Mouse (Mus musculus): ENCODE results near the gene Cry2.
"Not testable (repeated sequence)": the region's sequence is repeated elsewhere in the genome, so short reads cannot be mapped to it uniquely, and the experiment has no call there.

Cry2 gene

GRCm38 (mm10) chr2:92433578-92434374, at the start of gene Cry2:
TSS of gene Cry2 (minus strand) at chr2:92434043.
- DNase-seq (ENCODE audit: low spot score in 2 of 2): peak; percentile 96 to 97

DNA sequence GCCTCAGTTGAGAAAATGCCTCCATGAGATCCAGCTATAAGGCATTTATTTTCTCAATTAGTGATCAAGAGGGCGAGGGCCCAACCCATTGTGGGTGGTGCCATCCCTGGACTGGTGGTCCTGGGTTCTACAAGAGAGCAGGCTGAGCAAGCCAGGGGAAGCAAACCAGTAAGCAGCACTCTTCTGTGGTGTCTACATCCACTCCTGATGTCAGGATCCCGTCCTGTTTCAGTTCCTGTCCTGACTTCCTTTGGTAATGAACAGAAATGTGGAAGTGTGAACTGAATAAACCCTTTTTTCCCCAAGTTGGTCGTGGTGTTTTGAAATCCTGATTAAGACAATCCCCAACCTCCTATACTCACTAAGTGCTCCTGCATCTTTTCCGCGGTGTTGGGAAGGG, 49.7 kb upstream of the Cry2 start:
- no peak for DNase-seq (ENCODE audit: low spot score in 2 of 2)

- DNase-seq (ENCODE audit: low spot score in 2 of 2): no peak
Measured at GRCm38 (mm10) chr2:92482551-92482950, 48.7 kb upstream of the Cry2 start.

- DNase-seq (ENCODE audit: low spot score in 2 of 2): no peak
Measured at GRCm38 (mm10) chr2:92478313-92478688, 44.5 kb upstream of the Cry2 start.

DNA sequence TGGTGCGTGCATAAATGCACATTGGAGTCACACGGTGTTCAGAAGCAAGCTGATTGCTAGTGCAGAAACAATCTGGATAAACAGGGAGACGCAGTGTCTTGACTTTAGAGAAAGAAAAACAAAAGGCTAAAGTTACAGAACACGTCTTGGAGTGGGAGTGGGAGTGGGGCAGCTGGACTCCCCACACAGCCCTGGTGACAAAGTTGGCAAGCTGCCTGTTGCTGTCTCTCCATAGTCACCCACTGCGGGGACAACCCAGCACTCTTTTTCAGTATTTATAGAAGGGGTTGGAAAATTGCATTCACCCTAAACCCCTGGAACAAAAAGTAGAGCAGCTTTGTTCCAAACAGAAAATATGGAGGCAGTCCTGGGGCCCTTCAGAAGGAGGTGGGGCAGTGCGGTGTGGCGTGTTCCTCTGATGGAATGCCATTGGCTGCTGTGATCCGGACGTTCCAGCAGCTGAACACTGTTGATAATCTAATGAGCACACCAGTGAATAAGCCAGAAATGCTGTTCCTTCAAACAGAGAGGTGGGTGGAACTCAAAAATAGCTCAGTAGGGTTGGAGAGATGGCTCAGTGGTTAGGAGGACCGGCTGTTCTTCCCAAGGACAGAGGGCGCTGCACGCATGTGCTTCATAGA, 43.9 kb upstream of the Cry2 start:
- DNase-seq (ENCODE audit: low spot score in 2 of 2): no peak

DNA sequence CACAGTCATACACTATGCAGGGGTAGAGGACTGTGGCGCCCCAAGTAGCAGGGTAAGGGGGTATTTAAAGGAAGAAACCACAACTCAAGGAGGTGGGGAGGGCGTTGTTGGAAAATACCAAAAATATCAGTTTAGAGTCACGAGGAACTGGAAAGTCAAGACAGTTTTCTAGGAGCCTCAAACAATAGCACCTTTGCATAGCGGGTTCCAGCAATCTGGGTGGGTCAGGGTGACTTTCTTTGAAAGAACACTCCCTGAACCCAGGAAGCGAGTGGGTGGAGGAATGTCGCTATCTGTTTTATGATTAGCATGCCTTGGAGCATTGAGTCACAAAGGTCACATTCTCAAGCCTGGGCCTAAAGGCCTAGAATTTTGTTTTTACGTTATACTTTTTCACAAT, 42.7 kb upstream of the Cry2 start:
- DNase-seq (ENCODE audit: low spot score in 2 of 2): not testable (repeated sequence)

DNA sequence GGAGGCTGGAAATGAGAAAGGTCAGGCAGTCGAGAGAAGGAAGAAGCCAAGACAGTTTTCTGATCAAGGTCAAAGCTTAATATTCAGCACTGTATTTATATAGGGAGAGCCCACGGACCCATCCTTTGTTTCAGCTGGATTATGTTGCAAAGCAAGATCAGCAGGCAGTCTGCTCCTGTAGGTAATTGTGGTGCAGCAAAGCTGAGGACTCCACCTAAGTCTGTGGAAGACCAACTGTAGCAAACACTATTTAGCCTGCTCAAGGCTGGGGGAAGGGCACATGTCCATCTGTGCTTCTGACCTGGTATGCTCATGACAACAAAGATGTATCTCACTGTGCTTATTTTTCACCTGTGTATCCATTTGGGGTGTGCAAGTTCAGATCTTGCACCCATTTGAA, 41.9 kb upstream of the Cry2 start:
- DNase-seq (ENCODE audit: low spot score in 2 of 2): no peak

DNA sequence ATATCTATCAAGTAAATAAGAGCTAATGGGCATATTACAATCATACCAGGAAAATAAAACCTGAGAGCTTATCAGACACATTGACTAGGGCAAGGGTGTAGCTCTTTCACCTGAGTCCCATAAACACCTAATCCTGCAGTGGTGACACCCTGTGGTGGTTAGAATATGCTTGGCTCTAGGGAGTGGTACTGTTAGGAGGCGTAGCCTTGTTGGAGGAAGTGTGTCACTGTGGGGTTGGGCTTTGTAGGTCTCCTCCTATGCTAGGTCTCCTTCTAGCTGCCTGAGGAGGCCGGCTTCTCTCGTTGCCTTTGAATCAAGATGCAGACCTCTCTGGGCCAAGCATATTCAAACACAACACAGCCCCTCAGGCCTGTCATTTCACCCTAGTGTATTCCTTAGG, 41.1 kb upstream of the Cry2 start:
- no peak for DNase-seq (ENCODE audit: low spot score in 2 of 2)

DNA sequence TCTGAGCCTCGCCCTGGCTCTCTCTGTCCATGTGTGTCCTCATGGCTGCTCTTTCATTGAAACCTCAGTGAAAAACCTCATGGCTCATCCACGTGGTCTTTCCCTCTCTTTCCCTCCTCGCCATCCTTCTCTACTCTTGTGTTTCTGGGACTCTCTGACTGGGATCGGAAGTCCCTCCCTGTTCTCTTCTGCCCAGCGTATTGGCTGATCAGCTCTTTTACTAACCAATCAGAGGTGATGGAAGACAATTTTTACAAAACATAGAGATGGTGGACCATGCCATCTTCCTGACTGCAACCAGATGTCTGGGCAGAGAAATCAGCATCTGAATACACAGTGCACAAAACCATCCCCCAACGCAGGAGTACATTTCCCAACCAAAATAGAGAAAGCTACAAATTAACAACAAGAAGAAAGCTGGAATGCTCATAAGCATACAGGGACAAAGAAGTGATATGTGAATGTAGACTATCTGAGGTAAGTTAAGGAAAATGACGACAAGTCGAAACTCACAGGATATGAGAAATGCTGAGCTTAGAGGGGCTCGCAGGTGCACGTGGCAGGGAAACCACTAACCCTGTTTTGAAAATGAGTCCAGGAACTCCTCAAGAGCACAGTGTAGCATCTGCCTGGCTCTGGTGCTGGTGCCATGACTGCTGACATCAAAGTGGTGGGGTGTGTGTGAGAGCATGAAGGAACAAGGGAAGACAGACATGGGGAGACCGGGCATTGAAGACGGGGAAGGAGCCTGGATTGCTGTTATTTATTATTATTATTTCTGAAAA, 38.2 kb upstream of the Cry2 start:
- peak; percentile 47 to 49 for DNase-seq (ENCODE audit: low spot score in 2 of 2)

GRCm38 (mm10) chr2:92464690-92465089, 30.8 kb upstream of the Cry2 start:
- no peak for DNase-seq (ENCODE audit: low spot score in 2 of 2)

DNA sequence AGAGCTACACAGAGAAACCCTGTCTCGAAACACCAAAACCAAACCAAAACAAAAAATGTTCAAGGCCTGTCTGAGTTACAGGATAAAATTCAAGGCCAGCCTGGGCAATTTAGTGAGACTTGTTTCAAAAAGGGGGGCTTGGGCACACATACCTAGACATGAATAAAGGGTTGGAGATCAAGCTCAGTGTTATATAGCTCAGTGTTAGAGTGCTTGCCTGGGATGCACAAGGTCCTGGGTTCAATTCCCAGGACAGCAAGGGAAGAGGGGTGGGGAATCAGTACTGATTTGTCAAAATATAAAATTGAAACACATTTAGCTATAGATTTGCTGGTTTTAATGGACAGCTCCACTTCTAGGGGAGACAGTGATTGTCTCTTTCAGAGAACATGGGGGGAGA, 27.4 kb upstream of the Cry2 start:
- no peak for DNase-seq (ENCODE audit: low spot score in 2 of 2)

DNA sequence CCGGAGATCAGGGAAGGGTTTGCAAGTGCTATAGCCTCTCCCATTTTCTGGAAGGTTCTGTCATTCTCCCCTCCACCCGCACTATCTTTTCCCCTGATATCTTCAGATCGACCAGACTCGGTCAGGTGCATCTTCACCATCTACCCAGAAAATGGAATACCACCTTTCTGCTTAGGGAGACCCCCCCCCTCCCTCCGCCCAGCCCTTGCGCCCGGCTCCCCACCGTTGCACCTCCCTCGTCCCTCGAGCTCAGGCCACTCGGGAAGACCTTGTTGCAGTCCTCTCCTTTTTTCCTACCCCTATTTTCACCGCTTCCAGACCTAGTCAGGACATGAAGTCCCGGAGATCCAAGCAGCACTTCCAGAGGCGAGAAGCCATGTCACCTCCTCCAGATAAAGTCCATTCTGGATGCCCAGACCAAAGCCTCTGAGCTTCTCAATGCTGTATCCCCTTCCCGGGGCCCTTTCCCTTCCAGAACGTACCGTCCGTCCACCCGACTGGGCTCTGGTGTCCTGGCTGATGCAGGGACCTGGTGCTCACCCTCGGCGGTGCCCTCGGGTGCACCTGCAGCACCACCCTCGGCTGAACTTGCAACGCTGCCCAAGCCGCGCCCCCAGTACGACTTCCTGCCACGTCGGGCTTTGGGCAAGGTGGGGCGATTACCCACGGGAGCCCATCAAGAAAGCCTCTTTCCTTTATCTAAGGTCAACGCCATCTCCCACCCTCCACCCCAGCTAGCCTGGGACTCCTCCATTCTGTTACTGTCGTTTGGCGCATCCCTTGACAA, 26.3 kb upstream of the Cry2 start, which contains the start of gene Slc35c1:
TSS of gene Slc35c1 (minus strand) at position 618 of the 787 bp plus-strand sequence.
- peak; percentile 66 to 67 for DNase-seq (ENCODE audit: low spot score in 2 of 2)

DNA sequence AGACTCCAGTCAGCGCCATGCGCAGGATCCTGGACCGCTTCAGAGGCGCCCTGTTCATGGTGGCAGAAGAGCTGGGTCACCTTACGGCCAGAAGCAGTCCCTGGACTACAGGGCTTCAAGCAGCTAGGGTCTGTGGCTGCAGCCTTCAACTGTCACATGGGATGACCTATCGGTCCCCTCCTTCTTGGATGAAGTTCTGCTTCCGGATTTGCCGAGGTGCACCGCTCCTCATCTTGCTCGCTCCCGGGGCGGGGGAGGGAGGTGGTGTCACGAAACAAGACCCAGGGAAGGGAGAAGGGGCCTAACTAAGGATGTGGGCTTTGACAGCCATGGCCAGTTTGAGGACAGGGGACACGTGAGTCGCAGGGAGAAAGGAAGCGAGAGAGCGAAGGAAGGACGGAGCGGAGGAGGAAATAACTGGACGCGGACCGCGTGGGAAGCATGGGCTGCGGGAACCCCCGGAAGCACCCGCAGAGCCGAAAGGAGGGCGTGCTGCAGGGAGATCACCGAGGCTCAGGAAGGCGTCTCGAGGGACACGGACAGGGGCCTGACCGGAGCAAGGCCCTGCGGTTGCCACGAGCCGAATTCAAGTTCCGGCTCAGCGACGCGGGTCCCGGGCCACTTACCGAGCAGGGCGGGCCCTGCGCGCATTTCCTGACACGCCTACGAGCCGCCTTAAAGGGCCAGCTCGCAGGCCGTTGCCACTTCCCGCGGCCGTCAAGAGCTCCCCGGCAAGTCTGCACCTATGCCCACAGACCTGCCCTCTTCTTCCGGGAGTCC, 25.5 kb upstream of the Cry2 start:
- DNase-seq (ENCODE audit: low spot score in 2 of 2): peak; percentile 73

- DNase-seq (ENCODE audit: low spot score in 2 of 2): no peak
Measured at GRCm38 (mm10) chr2:92458481-92458880, 24.6 kb upstream of the Cry2 start.

DNA sequence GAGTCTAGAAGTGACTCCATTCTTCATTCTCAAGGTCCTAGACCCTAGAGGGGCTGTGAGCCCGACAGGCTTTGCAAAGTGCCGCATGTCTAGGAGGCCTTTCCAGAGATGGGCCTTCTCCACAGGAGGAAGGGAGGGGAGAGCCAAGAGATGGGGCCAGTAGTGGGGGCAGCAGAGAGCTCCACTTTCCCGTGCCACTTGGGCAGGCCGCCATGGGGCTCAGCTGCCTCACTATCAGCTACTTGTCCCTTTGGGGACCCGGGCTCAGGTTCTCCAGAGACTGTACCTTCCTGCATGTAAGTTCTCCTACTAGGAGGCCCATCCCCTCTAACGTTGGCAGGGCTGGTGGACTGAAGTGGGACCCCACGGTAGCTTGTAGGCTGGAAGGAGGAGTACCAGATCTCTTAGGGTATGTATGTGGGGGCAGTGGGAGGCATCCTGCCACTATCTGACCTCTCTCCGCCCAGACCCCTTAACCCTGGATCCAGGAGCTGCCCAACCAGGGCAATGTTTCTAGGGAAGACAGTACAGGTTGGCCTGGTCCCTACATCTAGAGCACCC, 23.2 kb upstream of the Cry2 start:
- no peak for DNase-seq (ENCODE audit: low spot score in 2 of 2)

GRCm38 (mm10) chr2:92455704-92456103, 21.9 kb upstream of the Cry2 start:
- no peak for DNase-seq (ENCODE audit: low spot score in 2 of 2)

DNA sequence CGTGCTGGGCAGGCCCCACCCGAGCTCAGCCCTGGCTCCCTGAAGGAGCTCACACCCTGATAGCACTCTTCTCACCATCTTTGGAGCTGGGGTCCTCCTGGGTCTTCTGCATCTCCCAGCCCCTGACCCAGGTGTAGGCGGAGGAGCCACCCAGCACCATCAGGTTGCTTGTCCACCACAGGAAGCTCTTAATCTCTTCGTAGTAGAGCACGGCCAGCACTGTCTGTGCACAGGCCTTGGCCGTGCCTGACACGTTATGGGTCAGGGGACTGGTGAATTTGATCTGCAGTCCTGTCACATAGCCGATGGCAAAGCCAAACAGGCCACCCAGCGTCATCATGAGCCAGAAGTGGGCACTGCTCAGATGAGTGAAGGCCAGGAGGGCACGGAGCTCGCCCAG, 20.3 kb upstream of the Cry2 start:
- DNase-seq (ENCODE audit: low spot score in 2 of 2): no peak

DNA sequence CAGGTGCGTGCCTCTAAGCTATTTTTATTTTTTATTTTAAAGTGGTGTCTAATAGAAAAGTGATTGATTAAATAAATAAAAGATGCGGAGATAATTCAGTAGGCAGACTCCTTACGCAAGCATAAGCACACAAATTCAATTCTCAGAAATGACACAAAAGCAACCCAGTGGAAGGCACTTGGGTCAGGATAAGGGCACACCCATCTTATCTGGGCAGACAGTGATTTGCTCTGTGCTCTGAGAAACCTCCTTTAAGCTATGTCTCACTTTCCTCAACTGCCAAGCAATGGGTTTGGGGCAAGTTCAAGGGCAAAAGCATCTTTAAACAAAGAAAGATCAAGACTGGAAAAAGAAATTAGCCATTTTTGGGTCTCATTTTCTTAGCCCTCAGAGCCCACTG, 17.3 kb upstream of the Cry2 start:
- no peak for DNase-seq (ENCODE audit: low spot score in 2 of 2)

DNA sequence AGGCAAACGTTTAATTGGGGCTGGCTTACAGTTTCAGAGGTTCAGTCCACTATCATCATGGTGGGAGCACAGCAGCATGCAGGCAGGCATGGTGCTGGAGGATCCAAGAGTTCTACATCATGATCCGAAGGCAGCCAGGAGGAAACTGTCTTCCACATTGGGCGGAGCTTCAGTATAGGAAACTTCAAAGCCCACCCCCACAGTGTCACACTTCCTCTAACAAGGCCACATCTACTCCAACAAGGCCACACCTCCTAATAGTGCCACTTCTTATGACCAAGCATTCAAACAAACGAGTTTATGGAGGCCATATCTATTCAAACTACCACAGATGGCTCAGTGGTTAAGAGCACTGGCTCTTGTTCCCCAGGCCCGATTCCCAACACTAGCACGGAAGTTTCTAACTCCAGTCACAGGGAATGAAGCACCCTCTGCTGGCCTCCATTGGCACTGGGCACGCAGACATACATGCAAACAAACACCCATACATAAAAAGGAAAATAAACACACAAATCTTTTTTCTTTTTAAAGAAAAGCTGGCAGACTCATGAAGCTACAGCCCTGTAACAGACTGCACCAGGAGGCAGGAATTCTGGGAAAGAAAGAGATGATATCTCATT, 13.4 kb upstream of the Cry2 start:
- DNase-seq (ENCODE audit: low spot score in 2 of 2): no peak

DNA sequence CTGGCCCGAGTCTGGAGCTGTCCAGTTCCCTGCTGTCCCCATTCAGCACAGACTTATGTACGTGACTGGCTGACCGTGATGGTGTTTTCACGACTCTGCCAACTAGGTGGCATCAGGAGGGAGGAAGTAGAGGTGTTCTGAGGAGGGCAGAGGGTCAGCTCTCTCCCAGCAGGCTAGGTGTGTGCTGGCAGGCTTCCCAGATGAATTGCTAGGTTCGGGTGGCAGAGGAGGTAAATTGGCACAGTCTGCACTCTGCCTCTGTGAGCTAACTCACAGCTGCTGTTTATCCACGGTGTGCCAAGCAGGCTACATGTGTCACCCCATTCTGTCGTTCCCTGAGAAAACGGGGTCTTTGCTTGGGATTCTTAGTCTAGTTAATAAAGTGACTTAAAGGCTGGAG, 12.8 kb upstream of the Cry2 start:
- no peak for DNase-seq (ENCODE audit: low spot score in 2 of 2)

Data from thymus, postnatal 10 days (tissue).